Mouse (Mus musculus): ENCODE results near the gene Slc4a11. TPM values are rescaled to one million over a fixed set of nuclear protein-coding genes. Genes with fewer than 3 reads are reported as not detected.
"Not testable (repeated sequence)": the region's sequence is repeated elsewhere in the genome, so short reads cannot be mapped to it uniquely, and the experiment has no call there.

The Slc4a11 gene
- polyA plus RNA-seq, 1 experiment = not detected

DNA sequence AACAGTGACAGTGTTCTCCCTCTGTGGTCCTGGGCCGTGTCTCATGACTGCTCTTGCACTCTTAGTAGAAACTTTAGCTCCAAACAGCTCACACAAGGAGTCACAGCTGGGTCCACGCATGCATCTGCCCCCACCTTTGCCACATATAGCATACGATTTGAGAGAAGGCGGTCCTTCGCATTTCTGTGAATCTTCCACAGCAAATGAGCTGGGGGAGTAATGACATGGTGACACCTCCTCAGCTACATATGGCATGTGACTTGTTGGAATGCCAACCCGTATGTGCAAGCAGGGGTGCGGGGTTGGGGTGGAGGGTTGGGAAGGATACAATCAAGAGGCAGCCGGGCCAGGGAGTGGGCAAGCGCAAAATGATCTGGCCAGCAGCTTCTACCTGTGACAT, 40.8 kb downstream of the Slc4a11 start:
- Histone ChIP-seq H3K4me3 (ENCODE audit: insufficient read depth, low read depth, low read length) (no peak overlapping the region), H3K4me1 (ENCODE audit: control insufficient read depth, insufficient read depth, insufficient read length, low read length) (no peaks in the 10 kb centered on the region), H3K27ac (replicated peaks; ENCODE audit: low read depth, low read length) (no peak overlapping the region)

GRCm38 (mm10) chr2:130655660-130656339, 41.5 kb downstream of the Slc4a11 start:
- no peaks in the 10 kb centered on the region for H3K4me1 ChIP-seq (ENCODE audit: control insufficient read depth, insufficient read depth, insufficient read length, low read length)
- H3K4me3 ChIP-seq (ENCODE audit: insufficient read depth, low read depth, low read length) = no peak overlapping the region
- H3K27ac ChIP-seq (replicated peaks; ENCODE audit: low read depth, low read length) = no peak overlapping the region

GRCm38 (mm10) chr2:130653760-130654159, 43.6 kb downstream of the Slc4a11 start:
- H3K4me1 ChIP-seq (ENCODE audit: control insufficient read depth, insufficient read depth, insufficient read length, low read length) = no peaks in the 10 kb centered on the region
- H3K27ac ChIP-seq (replicated peaks; ENCODE audit: low read depth, low read length) = no peak overlapping the region
- no peak overlapping the region for H3K4me3 ChIP-seq (ENCODE audit: insufficient read depth, low read depth, low read length)

DNA sequence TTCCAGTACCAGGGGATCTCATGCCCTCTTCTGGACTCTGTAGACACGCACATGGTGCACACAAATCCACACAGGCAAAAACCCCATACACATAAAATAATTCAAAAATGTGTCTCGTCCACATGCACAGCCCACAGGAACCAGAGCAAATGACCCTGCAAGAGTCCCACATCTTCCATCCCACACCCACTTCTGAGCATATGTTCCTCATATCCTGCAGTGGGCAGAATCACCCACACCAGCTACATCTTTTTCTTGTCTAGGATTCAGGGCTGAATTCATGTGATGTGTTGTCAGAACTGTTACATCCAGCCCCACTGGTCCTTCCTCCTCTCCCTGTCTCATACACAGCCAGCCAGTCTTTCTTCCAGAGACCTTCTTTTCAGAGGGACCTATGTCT, 44.0 kb downstream of the Slc4a11 start:
- Histone ChIP-seq H3K4me1 (ENCODE audit: control insufficient read depth, insufficient read depth, insufficient read length, low read length) (no peaks in the 10 kb centered on the region), H3K4me3 (ENCODE audit: insufficient read depth, low read depth, low read length) (no peak overlapping the region), H3K27ac (replicated peaks; ENCODE audit: low read depth, low read length) (no peak overlapping the region)

DNA sequence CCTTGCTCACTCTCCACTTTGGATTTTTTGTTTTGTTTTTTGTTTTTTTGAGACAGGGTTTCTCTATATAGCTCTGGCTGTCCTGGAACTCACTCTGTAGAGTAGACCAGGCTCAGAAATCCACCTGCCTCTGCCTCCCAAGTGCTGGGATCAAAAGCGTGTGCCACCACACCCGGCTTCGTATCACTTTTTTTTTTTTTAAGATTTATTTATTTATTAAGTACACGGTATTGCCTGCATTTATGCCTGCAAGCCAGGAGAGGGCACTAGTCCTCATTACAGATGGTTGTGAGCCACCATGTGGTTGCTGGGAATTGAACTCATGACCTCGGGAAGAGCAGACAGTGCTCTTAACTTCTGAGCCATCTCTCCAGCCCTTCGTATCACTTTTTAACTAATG, 48.3 kb downstream of the Slc4a11 start:
- H3K27ac ChIP-seq (replicated peaks; ENCODE audit: low read depth, low read length); H3K4me1 ChIP-seq (ENCODE audit: control insufficient read depth, insufficient read depth, insufficient read length, low read length); H3K4me3 ChIP-seq (ENCODE audit: insufficient read depth, low read depth, low read length): not testable (repeated sequence)

GRCm38 (mm10) chr2:130645198-130645597, 52.1 kb downstream of the Slc4a11 start:
- Histone ChIP-seq H3K4me3 (ENCODE audit: insufficient read depth, low read depth, low read length) (no peak overlapping the region), H3K27ac (replicated peaks; ENCODE audit: low read depth, low read length) (no peak overlapping the region), H3K4me1 (ENCODE audit: control insufficient read depth, insufficient read depth, insufficient read length, low read length) (no peaks in the 10 kb centered on the region)

DNA sequence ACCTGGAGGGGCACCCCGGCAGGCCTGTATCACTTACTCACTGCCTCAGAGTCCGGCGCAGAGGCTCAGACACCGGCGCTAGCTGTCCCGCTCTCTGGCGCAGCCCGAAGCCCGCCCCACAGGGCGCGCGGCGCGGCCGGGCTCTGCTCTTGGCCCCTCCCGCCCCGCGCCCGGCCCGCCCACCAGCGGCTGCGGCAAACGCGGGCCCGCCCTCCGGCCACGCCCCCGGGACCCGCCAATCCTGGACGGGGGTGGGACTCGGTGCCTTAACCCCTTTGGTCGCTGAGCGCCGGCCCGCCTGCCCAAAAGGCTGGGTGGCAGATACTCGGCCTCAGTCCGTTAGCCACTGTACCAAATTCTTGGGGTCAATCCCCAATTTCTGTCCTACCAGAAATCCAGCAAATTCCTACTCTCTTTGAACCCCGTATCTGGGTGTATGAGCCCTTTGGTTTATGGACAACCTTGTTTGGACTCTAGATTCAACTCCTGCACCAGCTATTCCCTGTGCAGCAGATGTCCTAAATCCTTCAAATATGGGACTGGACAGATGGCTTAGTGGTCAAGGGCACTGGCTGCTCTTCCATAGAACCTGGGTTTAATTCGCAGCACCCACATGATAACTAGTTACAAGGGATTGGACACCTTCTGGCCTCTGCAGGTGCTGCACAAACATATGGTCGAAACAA, 54.5 kb downstream of the Slc4a11 start, which contains the start of gene Lzts3:
TSS of gene Lzts3 (minus strand) at position 120 of the 686 bp plus-strand sequence.
- no peak within 1 kb of the TSS; the same call in 1 of the 2 replicates for H3K27ac ChIP-seq (replicated peaks; ENCODE audit: low read depth, low read length)
- H3K4me1 ChIP-seq (ENCODE audit: control insufficient read depth, insufficient read depth, insufficient read length, low read length) = no peaks in the 10 kb centered on the region
- H3K4me3 ChIP-seq (ENCODE audit: insufficient read depth, low read depth, low read length) = peak within 1 kb of the TSS; percentile 74

- Histone ChIP-seq H3K27ac (replicated peaks; ENCODE audit: low read depth, low read length) (no peak overlapping the region), H3K4me3 (ENCODE audit: insufficient read depth, low read depth, low read length) (peak overlapping the region; percentile 74), H3K4me1 (ENCODE audit: control insufficient read depth, insufficient read depth, insufficient read length, low read length) (no peaks in the 10 kb centered on the region)
Measured at GRCm38 (mm10) chr2:130642197-130642660, 55.1 kb downstream of the Slc4a11 start.

GRCm38 (mm10) chr2:130641351-130642025, 55.8 kb downstream of the Slc4a11 start:
- H3K27ac ChIP-seq (replicated peaks; ENCODE audit: low read depth, low read length) = no peak overlapping the region
- no peaks in the 10 kb centered on the region for H3K4me1 ChIP-seq (ENCODE audit: control insufficient read depth, insufficient read depth, insufficient read length, low read length)
- H3K4me3 ChIP-seq (ENCODE audit: insufficient read depth, low read depth, low read length) = no peak overlapping the region

GRCm38 (mm10) chr2:130639276-130639675, 58.0 kb downstream of the Slc4a11 start:
- H3K4me3 ChIP-seq (ENCODE audit: insufficient read depth, low read depth, low read length) = no peak overlapping the region
- no peaks in the 10 kb centered on the region for H3K4me1 ChIP-seq (ENCODE audit: control insufficient read depth, insufficient read depth, insufficient read length, low read length)
- H3K27ac ChIP-seq (replicated peaks; ENCODE audit: low read depth, low read length) = no peak overlapping the region

DNA sequence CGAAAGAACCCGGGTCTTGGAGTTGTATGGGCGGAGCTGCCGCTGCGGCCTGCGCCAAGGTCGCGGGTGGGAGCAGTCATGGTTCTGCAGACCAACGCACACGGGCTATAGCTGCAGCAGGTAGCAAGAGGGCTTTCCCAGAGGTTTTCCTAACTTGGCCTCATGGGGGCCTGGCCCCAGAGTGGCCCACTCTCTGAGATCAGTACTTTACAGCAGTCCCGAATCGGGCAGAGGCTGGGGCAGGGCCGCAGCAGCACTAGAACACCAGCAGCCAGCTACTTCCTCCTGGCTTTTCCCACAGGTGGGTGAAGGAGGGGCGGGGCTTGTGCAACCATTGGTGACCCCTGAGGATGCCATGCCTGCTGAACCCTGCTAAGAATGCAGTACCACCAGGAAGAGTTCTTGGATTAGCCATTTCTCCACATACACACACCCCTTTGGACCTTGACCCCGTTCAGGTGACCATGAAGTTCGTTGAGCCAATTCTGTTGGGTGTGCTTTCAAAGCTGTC, 59.2 kb downstream of the Slc4a11 start:
- H3K4me3 ChIP-seq (ENCODE audit: insufficient read depth, low read depth, low read length) = no peak overlapping the region
- no peaks in the 10 kb centered on the region for H3K4me1 ChIP-seq (ENCODE audit: control insufficient read depth, insufficient read depth, insufficient read length, low read length)
- H3K27ac ChIP-seq (replicated peaks; ENCODE audit: low read depth, low read length) = no peak overlapping the region

DNA sequence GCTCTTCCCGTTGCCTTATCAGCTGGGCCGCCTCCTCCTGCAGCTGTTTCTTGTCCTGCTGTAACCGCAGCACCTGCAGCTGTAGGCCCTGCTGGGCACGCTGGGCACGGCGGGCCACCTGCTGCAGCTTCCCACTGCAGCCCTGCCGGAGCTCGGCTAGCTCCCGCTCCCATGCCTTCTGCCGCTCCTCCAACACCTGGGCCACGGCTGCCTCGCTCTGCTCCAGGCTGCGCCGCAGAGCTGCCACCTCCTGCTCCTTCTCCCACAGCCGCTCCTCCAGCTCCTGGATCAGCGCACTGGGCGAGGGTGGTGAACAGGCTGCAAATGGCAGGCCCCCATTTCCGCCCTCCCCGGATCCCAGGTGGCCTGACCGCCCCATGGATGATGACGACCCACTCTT, 61.5 kb downstream of the Slc4a11 start:
- H3K4me1 ChIP-seq (ENCODE audit: control insufficient read depth, insufficient read depth, insufficient read length, low read length) = no peaks in the 10 kb centered on the region
- H3K4me3 ChIP-seq (ENCODE audit: insufficient read depth, low read depth, low read length) = no peak overlapping the region
- H3K27ac ChIP-seq (replicated peaks; ENCODE audit: low read depth, low read length) = no peak overlapping the region

DNA sequence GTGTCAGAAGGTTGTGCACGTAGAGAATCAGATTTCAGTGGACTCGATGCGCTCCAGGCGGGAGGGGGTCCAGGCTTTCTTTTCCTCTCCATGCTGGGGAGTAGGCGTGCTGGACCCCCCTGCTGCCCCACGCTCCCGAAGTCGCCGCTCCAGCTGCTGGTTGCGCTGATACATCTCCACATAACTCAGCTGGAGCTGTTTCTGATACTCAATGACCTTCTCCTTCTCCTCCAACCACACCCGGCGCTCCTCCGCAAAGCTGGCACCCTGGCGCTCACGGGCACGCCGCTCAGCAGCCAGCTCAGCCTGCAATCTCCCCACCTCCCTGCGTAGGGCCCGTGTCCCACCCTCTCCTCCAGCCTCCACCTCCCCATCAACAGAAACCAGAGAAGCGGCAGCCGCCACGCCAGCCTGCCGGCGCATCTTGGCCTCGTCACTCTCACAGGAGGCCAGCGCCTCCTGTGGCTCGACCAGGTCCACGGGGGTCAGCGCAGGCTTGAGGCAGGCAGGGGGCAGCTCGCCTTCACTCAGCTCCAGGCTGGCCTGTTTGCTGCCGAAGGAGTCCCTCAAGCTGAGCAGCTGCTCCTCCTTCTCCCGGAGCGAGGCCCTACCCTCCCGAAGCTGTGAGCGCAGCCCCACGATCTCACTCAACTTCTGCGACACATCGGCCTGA, 62.4 kb downstream of the Slc4a11 start:
- Histone ChIP-seq H3K4me1 (ENCODE audit: control insufficient read depth, insufficient read depth, insufficient read length, low read length) (no peaks in the 10 kb centered on the region), H3K27ac (replicated peaks; ENCODE audit: low read depth, low read length) (no peak overlapping the region), H3K4me3 (ENCODE audit: insufficient read depth, low read depth, low read length) (peak overlapping the region; percentile 19; the same call in 1 of the 2 replicates)
